Mouse (Mus musculus) gastrocnemius, adult 18-20 months (tissue): ENCODE data around the gene AC134908.4. TPM values are rescaled to one million over a fixed set of nuclear protein-coding genes. Genes with fewer than 3 reads are reported as not detected.

ENCODE experiments used
- DNase-seq: peaks from one replicate; pipeline ENCODE4 v3.0.0; 2021; ENCODE audit warnings: low spot score
- total RNA-seq, 2 experiments: library from RNA; stranded (reverse); gene quantifications; 2 replicates each; pipeline ENCODE4 v1.2.3; 2021

AC134908.4 gene
- total RNA-seq, 2 experiments from 2014 or later: not detected

DNA sequence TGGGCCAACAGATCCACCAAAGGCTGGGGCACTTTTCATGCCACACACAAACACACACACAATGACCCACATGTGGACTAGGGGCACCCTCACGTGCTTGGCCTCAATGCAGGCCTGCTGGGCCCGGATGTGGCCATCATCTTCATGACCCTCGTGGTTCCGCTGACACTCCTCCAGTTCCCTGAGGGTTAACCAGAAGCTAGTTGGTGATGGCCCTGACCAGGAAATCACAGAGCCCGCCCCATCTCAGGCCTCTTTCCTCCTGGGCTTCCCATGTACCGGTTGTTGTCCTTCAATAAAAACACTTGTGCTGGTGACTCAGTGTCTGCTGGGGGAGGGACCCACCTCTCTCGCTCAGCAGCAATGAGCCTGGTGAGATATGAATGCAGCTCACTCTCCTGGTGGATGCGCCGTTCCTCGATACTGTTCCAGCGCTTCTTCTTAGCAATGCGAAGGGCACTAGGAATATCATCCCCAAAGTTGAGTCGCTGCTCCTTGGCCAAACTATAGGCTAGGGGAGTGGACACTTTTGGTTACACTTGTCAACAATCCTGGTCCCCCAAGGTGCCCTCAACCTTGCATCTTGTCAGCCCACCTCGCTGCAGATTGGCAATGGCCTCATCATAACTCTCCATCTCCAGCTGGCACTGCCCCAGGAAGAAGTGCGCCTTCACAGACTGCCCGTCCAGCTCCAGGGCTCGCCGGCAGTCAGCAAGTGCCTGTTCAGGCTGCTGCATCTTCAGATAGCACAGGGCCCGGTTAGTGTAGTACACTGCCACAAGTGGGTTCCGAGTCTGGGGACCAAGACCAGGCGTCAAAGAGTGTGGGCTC, 36.2 kb upstream of the AC134908.4 start:
- DNase-seq: no peak

DNA sequence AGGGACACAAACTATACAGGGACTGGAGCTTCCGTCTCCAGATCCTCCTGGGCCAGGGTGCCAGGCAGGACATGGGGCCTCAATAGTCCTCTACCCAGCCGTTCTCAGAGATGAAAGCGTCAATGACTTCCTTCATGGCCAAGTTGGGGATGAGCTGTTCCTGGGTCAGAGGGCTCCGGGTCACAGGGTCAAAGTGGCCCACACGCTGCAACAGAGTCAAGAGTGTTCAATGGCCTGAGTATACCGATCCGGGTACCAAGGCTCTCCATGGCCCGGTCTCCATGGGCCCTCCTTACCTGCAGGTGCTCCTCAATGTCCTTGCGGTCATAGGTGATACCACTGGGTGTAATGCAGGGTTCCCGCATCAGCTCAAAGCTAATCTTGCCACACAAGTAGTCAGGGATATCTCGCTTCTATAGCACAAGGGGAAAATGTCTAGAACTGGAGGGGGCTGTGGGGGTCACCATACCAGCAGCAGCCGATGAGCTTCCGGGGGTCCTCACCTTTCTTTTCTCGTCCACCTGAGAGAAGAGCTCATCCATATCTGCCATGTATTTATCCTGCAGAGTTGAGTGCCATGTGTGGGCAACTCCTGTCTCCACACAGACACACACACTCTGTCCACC, 35.5 kb upstream of the AC134908.4 start:
- DNase-seq: no peak

DNA sequence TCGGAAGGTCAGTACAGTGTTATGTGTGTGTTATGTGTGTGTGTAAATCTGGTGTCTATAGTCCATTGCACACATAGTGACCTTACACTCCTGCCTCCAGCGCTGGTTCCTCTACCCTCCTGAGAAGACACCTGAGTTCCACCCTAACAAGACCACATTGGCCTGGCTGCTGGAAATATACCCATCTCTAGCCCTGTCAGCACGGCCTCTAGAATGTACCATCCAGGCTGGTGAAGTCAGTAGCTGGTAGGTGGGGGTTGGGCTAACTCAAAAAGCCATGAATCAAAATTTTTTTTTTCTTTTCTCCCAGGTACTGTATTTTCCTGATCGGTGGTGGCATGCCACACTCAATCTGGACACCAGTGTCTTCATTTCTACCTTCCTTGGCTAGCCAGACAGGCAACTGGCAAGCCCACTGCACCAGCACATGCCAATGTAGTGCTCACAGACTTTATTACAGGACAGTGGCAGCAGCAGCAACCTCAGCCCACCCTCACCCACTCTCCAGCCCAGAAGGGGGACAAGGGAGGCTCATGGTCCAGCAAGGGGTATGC, 34.8 kb upstream of the AC134908.4 start:
- no peak for DNase-seq

DNA sequence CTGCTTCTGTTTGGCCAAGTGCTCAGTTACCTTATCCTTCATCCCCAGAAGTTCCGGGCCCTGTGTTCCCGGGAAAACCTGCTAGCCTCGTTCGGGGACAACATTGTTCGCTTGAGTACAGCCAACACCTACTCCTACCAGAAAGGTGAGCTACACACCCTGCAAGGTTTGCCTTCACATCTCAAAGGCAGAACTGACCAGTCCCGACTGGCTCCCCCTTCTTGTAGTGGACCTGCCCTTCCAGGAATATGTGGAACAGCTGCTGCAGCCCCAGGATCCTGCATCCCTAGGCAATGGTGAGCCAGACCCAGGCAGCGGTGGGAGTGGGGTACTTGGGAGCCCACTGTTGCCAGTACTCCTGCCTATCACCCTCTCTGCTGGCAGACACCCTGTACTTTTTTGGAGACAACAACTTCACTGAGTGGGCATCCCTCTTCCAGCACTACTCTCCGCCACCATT, 34.1 kb upstream of the AC134908.4 start:
- DNase-seq: no peak

DNA sequence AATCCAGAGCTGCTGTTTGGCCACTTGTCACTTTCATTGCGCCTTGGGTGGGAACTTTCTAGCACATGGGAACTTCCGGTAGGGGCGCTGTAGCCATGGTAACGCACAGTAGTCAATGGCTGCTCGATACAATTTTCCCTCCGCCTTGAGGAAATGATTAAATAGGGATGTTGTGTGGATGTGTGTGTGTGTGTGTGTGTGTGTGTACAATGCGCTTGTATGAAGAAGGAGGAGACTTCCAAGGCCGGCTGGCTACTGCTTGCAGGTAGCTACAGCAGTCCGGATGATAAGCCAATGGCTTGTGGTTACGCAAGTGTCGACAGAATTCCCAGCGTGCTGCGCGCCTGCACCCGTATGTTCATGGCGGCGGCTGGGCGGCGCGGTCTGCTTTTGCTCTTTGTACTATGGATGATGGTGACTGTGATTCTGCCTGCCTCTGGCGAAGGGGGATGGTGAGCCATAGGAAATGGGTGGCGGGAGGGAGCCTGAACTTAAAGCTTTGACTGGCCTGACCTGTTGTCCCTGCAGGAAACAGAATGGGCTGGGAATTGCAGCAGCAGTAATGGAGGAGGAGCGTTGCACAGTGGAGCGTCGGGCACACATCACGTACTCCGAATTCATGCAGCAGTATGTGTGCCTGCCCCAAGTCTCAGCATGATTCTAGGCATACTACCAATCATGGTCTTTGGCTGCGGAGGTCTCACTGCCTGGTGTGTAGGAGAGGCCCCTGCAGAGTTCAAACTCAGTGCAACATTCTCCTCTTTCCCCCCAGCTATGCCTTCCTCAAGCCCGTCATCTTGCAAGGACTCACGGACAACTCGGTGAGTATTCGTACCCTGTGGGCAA, 33.5 kb upstream of the AC134908.4 start, which contains the start of gene Jmjd8:
Gene Jmjd8 (plus strand): TSS at position 156 of the 846 bp plus-strand sequence.
- peak; percentile 70 for DNase-seq

DNA sequence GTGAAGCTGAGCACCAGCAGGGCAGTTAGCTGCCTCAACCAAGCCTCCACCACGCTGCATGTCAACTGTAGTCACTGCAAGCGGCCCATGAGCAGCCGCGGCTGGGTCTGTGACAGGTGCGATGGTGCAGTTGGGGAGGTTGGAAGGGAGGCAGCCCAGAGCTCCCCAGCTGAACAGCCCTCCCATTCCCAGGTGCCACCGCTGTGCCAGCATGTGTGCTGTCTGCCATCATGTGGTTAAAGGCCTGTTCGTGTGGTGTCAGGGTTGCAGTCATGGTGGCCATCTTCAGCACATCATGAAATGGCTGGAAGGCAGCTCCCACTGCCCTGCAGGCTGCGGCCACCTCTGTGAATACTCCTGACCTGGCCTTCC, 32.8 kb upstream of the AC134908.4 start:
- DNase-seq: no peak

DNA sequence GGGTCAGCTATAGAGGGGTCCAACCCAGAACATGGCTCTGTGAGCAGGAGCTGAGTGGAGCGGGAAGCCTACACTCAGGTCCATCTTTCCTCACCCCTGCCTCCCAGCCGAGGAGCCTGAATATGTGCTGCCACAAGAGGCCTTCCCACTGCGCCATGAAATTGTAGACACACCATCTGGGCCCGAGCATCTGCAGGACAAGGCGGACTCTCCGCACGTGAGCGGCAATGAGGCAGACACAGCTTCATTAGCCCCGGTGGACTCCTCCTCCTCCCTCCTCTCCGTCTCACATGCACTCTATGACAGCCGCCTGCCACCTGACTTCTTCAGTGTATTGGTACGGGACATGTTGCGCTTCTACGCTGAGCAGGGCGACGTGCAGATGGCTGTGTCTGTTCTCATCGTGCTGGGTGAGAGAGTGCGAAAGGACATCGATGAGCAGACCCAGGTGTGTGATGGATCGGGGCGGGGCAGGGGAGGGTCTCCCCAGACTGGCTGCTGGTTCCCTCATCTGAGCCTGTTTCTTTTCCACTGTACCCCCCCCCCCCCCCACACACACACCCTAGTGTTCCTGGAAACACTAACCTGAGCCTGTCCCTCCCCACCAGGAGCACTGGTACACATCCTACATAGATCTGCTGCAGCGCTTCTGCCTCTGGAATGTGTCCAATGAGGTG, 32.2 kb upstream of the AC134908.4 start:
- DNase-seq: no peak

DNA sequence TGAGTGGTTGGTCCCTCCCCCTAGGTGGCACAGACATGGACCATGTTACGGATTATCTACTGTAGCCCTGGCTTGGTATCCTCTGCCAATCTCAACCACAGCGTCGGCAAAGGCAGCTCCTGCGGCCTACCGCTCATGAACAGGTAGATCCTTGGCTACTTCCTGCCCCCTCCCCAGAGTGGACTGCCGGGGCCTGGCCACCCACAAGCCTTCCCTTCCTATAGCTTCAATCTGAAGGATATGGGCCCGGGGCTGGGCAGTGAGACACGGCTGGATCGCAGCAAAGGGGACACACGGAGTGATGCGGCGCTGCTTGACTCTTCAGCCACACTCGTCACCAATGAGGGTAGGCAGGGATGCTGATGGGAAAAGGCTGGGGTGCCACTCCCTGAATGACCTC, 31.6 kb upstream of the AC134908.4 start:
- DNase-seq: no peak

DNA sequence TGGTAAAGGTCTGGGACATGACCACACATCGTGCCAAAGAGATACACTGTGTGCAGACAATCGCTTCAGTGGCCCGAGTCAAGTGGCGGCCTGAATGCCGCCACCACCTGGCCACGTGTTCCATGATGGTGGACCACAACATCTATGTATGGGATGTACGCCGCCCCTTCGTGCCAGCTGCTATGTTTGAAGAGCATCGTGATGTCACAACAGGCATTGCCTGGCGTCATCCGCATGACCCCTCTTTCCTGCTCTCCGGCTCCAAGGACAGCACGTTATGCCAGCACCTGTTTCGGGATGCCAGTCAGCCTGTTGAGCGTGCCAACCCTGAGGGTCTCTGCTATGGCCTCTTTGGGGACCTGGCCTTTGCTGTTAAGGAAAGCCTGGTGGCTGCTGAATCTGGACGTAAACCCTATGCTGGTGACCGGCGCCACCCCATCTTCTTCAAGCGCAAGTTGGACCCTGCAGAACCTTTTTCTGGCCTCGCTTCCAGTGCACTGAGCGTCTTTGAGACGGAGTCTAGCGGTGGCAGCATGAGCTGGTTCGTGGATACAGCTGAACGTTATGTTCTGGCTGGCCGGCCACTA, 30.6 kb upstream of the AC134908.4 start:
- DNase-seq: no peak

DNA sequence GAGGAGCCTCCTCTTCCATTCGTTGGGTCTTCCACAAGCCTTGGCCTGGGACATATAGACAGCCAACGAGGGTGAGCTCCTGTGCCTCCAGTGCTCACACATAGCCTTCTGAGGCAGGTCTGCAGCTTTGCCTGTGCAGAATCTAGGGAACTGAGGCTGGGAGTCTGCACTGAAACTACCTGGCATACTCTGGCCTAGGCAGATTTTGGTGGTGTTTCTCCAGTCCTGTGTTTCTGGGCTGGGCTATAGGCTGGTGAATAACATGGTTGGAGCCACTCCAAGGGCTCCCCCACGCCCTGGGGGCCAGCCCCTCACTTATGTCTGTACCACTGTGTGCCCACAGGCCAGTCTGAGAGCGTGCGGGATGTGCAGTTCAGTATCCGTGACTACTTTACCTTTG, 29.9 kb upstream of the AC134908.4 start:
- DNase-seq: no peak

DNA sequence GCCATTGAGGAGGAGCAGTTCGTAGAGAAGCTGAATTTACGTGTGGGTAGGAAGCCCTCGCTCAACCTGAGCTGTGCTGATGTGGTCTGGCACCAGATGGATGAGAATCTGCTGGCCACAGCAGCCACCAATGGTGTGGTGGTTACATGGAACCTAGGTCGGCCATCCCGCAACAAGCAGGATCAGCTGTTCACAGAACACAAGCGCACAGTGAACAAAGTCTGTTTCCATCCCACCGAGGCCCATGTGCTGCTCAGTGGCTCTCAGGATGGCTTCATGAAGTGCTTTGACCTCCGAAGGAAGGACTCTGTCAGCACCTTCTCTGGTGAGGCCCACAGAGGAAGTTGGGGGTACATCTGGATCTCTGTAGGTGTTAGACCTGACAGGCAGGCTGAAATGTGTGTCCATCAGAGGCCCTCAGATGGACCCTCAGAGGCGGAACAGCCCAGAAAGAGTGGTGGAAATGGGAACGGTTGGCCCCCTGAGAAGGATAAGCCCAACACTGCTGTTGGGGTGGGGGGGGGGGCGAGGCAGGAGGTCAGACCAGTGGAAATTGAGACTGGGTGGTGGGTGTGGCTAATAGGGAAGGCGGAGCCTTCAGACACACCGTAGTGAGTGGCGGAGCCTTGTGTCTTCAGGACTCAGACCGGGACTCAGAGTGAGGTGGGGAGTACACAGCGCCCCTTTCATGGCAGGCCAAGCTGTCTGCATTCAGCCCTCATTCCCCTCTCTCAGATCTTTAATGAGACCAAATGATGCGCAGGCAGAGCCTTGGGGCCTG, 29.1 kb upstream of the AC134908.4 start:
- no peak for DNase-seq

DNA sequence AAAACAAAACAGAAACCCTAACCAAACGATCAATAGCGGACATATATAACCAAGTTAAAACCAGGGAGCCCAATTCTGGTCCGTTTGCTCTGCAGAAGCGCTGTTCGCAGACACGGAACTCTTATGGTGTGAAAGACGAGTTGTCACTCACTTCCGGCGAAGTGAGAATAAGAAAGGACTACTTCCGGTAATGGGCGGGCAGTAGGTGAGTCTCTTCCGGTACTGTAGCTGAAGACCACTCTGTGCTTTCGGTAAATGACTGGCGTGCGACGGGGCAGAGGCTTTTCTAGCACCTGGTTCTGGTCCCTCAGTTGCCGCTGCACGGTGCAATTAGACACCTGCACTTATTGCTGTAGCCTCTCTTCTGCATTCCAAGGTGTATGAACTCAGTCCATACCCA, 28.0 kb upstream of the AC134908.4 start, which contains the start of gene Wdr24:
Gene Wdr24 (plus strand): TSS at position 176 of the 400 bp plus-strand sequence.
- DNase-seq: peak; percentile 84

DNA sequence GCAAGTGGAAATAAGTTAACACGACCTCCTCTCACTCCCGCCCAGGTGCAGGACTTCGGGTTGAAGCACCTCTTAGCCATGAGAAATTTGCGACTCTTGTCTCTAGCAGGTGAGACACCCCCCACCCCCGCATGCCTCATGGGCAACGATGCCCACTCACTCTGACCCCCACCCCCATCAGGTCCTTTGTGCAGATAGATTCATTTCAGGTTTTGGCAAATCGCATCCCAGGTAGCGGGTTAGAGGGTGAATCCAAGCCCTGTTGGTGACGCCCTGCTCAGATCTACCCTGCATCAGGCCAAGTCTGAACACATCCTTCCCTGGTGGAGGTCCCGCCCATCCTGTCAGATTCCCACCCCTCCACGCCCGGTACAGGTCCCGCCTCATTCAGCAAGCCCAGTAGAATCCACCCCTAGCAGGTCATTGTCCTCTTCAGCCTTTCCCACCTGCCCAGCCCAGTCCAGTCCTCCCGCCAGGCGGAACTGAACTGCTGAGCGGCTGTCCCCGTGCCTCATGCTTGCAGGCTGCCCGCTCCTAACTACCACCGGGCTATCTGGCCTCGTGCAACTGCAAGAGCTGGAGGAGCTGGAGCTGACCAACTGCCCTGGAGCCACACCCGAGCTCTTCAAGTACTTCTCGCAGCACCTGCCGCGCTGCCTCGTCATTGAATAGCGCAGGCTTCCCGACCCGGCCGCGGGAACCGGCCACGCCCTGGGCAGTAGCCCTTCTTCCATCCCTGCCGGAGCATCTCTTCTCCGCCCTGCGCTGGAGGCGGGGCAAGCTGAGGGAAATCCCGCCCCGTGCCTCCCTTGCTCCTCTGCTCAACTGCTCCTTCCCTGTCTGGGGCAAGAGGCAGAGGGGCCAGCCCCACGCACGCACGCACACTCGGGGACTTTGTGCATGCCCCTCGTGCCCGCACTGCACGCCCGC, 23.7 kb upstream of the AC134908.4 start:
- no peak for DNase-seq

DNA sequence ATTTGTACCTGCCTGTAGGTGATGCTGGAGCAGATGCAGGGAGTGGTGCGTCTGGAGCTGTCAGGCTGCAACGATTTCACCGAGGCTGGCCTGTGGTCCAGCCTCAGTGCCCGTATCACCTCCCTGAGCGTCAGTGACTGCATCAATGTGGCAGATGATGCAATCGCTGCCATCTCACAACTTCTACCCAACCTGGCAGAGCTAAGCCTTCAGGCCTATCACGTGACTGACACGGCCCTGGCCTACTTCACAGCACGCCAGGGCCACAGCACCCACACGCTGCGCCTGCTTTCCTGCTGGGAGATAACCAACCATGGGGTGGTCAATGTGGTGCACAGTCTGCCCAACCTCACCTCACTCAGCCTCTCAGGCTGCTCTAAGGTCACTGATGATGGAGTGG, 22.2 kb upstream of the AC134908.4 start:
- DNase-seq: no peak

DNA sequence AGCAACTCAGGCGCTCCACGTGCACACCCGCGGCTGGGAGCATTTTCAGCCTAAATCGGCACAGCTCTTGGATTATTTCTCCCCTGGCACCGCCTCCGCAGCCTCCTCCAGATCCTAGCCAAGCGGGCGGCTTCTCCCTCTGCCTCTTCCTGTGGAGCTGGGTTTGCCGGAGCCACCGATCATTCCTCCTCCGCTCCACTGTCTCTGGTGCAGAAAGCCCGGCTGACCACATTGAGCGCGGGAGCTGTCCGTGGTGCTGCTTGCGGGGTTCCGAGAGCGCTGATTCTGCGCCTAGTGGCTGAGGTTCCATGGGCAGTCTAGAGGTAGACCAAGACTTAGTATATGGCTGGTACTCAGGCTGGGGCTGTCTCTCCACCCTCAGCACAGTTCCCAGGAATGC, 18.0 kb upstream of the AC134908.4 start:
- peak; percentile 71 for DNase-seq

DNA sequence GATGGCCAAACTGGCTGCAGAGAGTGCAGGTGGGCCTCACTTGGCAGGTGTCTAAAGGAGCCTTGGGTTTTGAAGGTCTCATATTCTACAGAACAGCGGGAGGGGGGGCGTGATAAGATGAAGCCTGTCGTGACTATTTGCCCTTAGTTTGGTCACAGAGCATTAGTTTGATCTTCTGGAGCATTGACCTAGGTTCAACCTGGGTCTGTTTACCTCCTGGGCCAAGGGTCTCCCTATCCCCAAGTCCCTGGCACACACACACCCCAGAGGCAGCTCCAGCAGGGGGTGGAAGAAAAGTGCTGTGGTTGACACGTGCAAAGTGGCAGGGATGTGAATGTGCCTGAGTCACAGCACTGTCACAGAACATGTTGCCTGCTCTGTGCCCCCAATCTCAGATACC, 15.4 kb upstream of the AC134908.4 start:
- no peak for DNase-seq

DNA sequence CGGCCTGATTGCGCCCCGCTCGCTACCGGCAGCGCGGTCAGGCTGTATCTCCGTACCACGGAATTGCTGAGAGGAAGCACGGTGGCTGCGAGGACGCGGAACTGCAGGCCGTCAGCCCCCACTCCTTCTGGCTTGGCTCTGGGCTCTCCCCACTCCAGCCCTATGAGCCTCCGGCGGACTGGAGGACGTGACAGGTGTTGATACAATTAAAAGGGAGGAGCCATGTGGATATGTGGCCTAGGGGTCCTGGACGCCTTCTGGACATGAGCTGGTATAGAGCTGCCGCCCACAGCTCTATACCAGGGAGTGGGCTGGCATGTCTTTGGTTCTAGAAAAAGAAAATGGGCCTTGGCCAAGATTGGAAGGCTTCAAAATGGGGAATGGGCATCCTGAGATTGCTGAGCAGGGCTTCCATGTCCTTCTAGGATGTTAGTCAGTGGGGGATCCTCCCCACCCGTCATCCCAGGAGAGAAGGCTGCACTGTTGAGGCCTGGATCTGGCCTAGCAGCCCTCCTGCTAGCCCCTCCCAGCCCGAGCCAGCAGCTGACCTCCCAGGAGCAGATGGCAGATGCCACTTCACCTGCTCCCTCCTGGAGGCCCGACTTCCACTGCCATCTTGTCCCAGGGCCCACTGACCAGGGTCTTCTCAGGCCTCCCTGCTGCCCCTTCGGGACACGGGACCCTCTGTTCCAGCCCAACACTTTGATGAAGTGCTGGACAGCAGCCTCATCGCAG, 14.3 kb upstream of the AC134908.4 start:
- DNase-seq: no peak
